Mouse (Mus musculus) kidney, adult 2 months (tissue): Measurements from ENCODE around the gene Samhd1.

ENCODE experiments used
- CTCF ChIP-seq: fragments of 200-500 bp; conservative IDR thresholded peaks from 2 replicates; pipeline ENCODE4 v1.5.1; 2011; ENCODE audit warnings: low read depth, mild to moderate bottlenecking, control low read depth, low read length, moderate library complexity, mixed read lengths; ENCODE audit not compliant: insufficient read depth, insufficient read length
- POLR2A ChIP-seq: fragments of 200-500 bp; IDR thresholded peaks from one replicate; pipeline ENCODE4 v1.6.1; 2011; ENCODE audit warnings: low read depth, low read length, control low read depth

GRCm38 (mm10) chr2:157074772-157075171 is 60.3 kb downstream of the Samhd1 start:
- TF ChIP-seq POLR2A (no peak), CTCF (no peak)
